ENCODE assay signal across 19 mouse cellular contexts in genomic region chr13:17216524-17216923, GRCm38 (mm10).
DNase-seq lines count a peak whose midpoint lies in the region; ATAC-seq and TF ChIP-seq lines count a peak whose summit lies in the region.
"Had no signal": no experiment of that assay in that cellular context is flagged by ENCODE, and none has a peak within 500 bp of the region (broad histone marks: within the 10 kb centered on the region; RNA-seq: fewer than 3 reads in every experiment).

No protein-coding gene starts in this region.

- H3K9me3 ChIP-seq in midbrain, embryonic 10.5 days (replicated peaks) = no peaks in the 10 kb centered on the region
- H3K9me3 ChIP-seq: embryonic facial prominence, embryonic 15.5 days; forebrain, embryonic 15.5 days; heart, embryonic 13.5 days; limb, embryonic 12.5 days; midbrain, embryonic 13.5 days had no signal

- no peak for TF ChIP-seq POLR2A in brain, embryonic 14.5 days (IDR thresholded peaks at IDR 0.05; ENCODE audit: borderline replicate concordance, extremely low read depth, insufficient read depth, insufficient read length, poor library complexity, severe bottlenecking)

- 70% methylated on average over 3 of the region's 3 CpGs for WGBS in midbrain, embryonic 10.5 days

- no peak for TF ChIP-seq CTCF in brain, embryonic 14.5 days (IDR thresholded peaks at IDR 0.05; ENCODE audit: borderline replicate concordance, extremely low read depth, insufficient read depth, insufficient read length)

- no peak overlapping the region for H3K4me3 ChIP-seq in midbrain, embryonic 10.5 days
- H3K4me3 ChIP-seq: embryonic facial prominence, embryonic 15.5 days; forebrain, embryonic 15.5 days; heart, embryonic 13.5 days; left cerebral cortex, adult 2 months; limb, embryonic 12.5 days; midbrain, embryonic 13.5 days had no signal

- no peaks in the 10 kb centered on the region for H3K27me3 ChIP-seq in midbrain, embryonic 10.5 days (ENCODE audit: low read depth, poor library complexity, severe bottlenecking)
- H3K27me3 ChIP-seq: embryonic facial prominence, embryonic 15.5 days; forebrain, embryonic 15.5 days; heart, embryonic 13.5 days; limb, embryonic 12.5 days; midbrain, embryonic 13.5 days had no signal

- no peak for ATAC-seq in erythroid progenitor cell, adult 5-6 weeks (replicated peaks; ENCODE audit: low FRiP score, poor library complexity, severe bottlenecking)
- ATAC-seq: activated CD4-positive, CD25-positive, alpha-beta regulatory T cell, adult 4 months; forebrain, embryonic 15.5 days; midbrain, embryonic 13.5 days had no signal

- H3K4me1 ChIP-seq in midbrain, embryonic 10.5 days = no peaks in the 10 kb centered on the region
- H3K4me1 ChIP-seq: embryonic facial prominence, embryonic 15.5 days; forebrain, embryonic 15.5 days; heart, embryonic 13.5 days; limb, embryonic 12.5 days; midbrain, embryonic 13.5 days had no signal

- no peaks in the 10 kb centered on the region for H3K36me3 ChIP-seq in midbrain, embryonic 10.5 days
- H3K36me3 ChIP-seq: embryonic facial prominence, embryonic 15.5 days; forebrain, embryonic 15.5 days; heart, embryonic 13.5 days; limb, embryonic 12.5 days; midbrain, embryonic 13.5 days had no signal

- no peak overlapping the region for H3K27ac ChIP-seq in midbrain, embryonic 10.5 days (replicated peaks)
- H3K27ac ChIP-seq: embryonic facial prominence, embryonic 15.5 days; forebrain, embryonic 15.5 days; heart, embryonic 13.5 days; left cerebral cortex, adult 2 months; limb, embryonic 12.5 days; liver, embryonic 14.5 days; midbrain, embryonic 13.5 days had no signal

- DNase-seq in cerebellum, adult 11-12 months = peak; percentile 14
- DNase-seq in cerebellum, adult 11 months = no peak
- peak; percentile 9 for DNase-seq in kidney, adult 9 months
- DNase-seq in kidney, adult 18-20 months = no peak
- peak; percentile 55 for DNase-seq in brain, embryonic 14.5 days (ENCODE audit: low read depth)
- peak; percentile 22 to 57 for DNase-seq in cerebellum, postnatal 25 days
- DNase-seq in midbrain, embryonic 10.5 days (ENCODE audit: low spot score) = no peak
- DNase-seq: B cell, adult 2 months; heart, postnatal 36 days; thymus, adult 18-20 months had no signal

Comparison
In these comparisons a context has a peak if more than half of its experiments do, and no peak if none do; other contexts are left out.
1. DNase-seq: peak in cerebellum, adult 11-12 months (single experiment), kidney, adult 9 months (single experiment), brain, embryonic 14.5 days (single experiment) and cerebellum, postnatal 25 days (2 of 2); none in cerebellum, adult 11 months (single experiment), kidney, adult 18-20 months (single experiment) and midbrain, embryonic 10.5 days (single experiment).